Mouse (Mus musculus): Measurements from ENCODE around the gene Gm20388. TPM values are rescaled to one million over a fixed set of nuclear protein-coding genes. Genes with fewer than 3 reads are reported as not detected.
"Not testable (repeated sequence)": the region's sequence is repeated elsewhere in the genome, so short reads cannot be mapped to it uniquely, and the experiment has no call there.

Gene Gm20388
- polyA plus RNA-seq, 1 experiment from 2014 or later, result 12.4 TPM

DNA sequence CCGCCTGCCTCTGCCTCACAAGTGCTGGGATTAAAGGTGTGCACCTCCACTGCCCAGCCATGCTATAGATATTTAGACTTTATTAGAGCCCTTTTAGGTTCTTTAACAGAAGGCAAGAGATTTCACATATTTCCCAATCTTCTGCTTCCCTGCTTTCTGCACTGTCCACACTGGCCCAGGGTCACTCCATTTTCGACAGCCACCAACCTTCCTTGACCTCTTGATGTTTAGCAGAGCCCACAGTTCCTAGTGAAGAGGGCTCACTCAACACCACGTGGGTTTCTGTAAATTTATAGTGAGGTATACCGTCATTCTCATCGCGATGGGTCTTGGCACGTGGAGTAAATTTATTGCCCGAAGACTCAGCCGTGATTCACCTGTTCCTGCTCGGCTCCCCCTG lies 3719.4 kb downstream of the Gm20388 start:
- no peaks in the 10 kb centered on the region for H3K36me3 ChIP-seq (ENCODE audit: control insufficient read depth, insufficient read depth, low read length)
- peak overlapping the region; percentile 26 for H3K4me3 ChIP-seq (ENCODE audit: low read length)
- H3K4me1 ChIP-seq (ENCODE audit: control insufficient read depth, insufficient read depth, low read depth, low read length), result peaks cover 11% of the 10 kb centered on the region
- peak overlapping the region; percentile 53 for H3K4me2 ChIP-seq (ENCODE audit: low read length)
- WGBS, result 65% methylated on average over 9 of the region's 10 CpGs
- ATAC-seq, result 0 out of 2 replicates have a peak, but pooled peaks have one; percentile 29
- no peak overlapping the region for H3K27ac ChIP-seq (ENCODE audit: low read depth, low read length)
- no peaks in the 10 kb centered on the region for H3K9me3 ChIP-seq (ENCODE audit: control insufficient read depth, low read length)
- H3K9ac ChIP-seq (ENCODE audit: low read depth, low read length), result no peak overlapping the region
- H3K27me3 ChIP-seq (replicated peaks; ENCODE audit: control insufficient read depth, insufficient read depth, low read length), result peaks cover 3% of the 10 kb centered on the region

- peak overlapping the region; percentile 26 for H3K4me3 ChIP-seq (ENCODE audit: low read length)
- H3K36me3 ChIP-seq (ENCODE audit: control insufficient read depth, insufficient read depth, low read length), result no peaks in the 10 kb centered on the region
- H3K4me1 ChIP-seq (ENCODE audit: control insufficient read depth, insufficient read depth, low read depth, low read length), result peaks cover 11% of the 10 kb centered on the region
- 36% methylated on average over 12 of the region's 12 CpGs for WGBS
- H3K9me3 ChIP-seq (ENCODE audit: control insufficient read depth, low read length), result no peaks in the 10 kb centered on the region
- peaks cover 2% of the 10 kb centered on the region; the same call in 1 of the 2 replicates for H3K27me3 ChIP-seq (replicated peaks; ENCODE audit: control insufficient read depth, insufficient read depth, low read length)
- H3K4me2 ChIP-seq (ENCODE audit: low read length), result peak overlapping the region; percentile 53
- no peak overlapping the region; the same call in 1 of the 2 replicates for H3K9ac ChIP-seq (ENCODE audit: low read depth, low read length)
- no peak for ATAC-seq
- H3K27ac ChIP-seq (ENCODE audit: low read depth, low read length), result no peak overlapping the region
Observed at GRCm38 (mm10) chr8:123630841-123631251, 3720.2 kb downstream of the Gm20388 start.

DNA sequence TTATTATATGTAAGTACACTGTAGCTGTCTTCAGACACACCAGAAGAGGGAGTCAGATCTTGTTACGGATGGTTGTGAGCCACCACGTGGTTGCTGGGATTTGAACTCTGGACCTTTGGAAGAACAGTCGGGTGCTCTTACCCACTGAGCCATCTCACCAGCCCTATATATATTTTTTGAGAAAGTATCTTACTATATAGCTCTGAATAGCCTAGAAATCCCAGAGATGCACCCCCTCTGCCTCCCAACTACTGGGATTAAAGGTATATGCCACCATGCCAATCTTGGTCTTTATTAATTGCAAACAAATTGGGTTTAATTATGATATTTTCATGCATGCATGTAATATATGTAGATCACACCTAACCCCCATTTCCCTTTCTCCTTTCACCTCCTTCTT lies 3721.1 kb downstream of the Gm20388 start:
- 63% methylated on average over 3 of the region's 3 CpGs for WGBS
- H3K9me3 ChIP-seq (ENCODE audit: control insufficient read depth, low read length); H3K4me3 ChIP-seq (ENCODE audit: low read length); H3K9ac ChIP-seq (ENCODE audit: low read depth, low read length); H3K27me3 ChIP-seq (replicated peaks; ENCODE audit: control insufficient read depth, insufficient read depth, low read length); ATAC-seq; H3K27ac ChIP-seq (ENCODE audit: low read depth, low read length); H3K4me2 ChIP-seq (ENCODE audit: low read length); H3K36me3 ChIP-seq (ENCODE audit: control insufficient read depth, insufficient read depth, low read length): not testable (repeated sequence)
- peaks cover 11% of the 10 kb centered on the region for H3K4me1 ChIP-seq (ENCODE audit: control insufficient read depth, insufficient read depth, low read depth, low read length)

DNA sequence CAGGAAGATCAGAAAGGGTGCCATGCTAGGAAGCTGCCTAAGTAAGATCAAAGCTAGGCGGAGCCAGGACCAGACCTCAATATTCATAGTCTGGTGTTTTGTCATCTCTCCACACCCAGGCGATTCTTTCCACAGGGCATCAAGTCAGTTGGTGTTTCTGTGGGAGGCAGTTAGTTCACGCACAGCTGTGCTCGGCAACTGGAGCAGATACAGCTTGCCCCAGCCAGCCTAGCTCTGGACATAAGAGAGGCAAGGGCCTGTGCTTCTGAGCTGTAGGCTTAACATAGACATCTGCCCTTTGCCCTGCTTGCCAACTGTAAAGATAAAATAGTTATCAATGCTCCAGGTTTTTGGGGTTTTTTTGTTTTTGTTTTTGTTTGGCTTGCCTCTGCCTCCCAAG lies 3721.6 kb downstream of the Gm20388 start:
- 75% methylated on average over 4 of the region's 4 CpGs for WGBS
- Histone ChIP-seq H3K9ac (ENCODE audit: low read depth, low read length) (no peak overlapping the region), H3K36me3 (ENCODE audit: control insufficient read depth, insufficient read depth, low read length) (no peaks in the 10 kb centered on the region), H3K27ac (ENCODE audit: low read depth, low read length) (no peak overlapping the region), H3K4me3 (ENCODE audit: low read length) (no peak overlapping the region), H3K4me1 (ENCODE audit: control insufficient read depth, insufficient read depth, low read depth, low read length) (peaks cover 11% of the 10 kb centered on the region), H3K4me2 (ENCODE audit: low read length) (no peak overlapping the region), H3K27me3 (replicated peaks; ENCODE audit: control insufficient read depth, insufficient read depth, low read length) (peaks cover 2% of the 10 kb centered on the region; the same call in 1 of the 2 replicates), H3K9me3 (ENCODE audit: control insufficient read depth, low read length) (no peaks in the 10 kb centered on the region)
- ATAC-seq, result no peak

- no peaks in the 10 kb centered on the region for H3K36me3 ChIP-seq (ENCODE audit: control insufficient read depth, insufficient read depth, low read length)
- peaks cover 2% of the 10 kb centered on the region; the same call in 1 of the 2 replicates for H3K27me3 ChIP-seq (replicated peaks; ENCODE audit: control insufficient read depth, insufficient read depth, low read length)
- peaks cover 6% of the 10 kb centered on the region for H3K4me1 ChIP-seq (ENCODE audit: control insufficient read depth, insufficient read depth, low read depth, low read length)
- WGBS, result 63% methylated on average over 7 of the region's 7 CpGs
- no peaks in the 10 kb centered on the region for H3K9me3 ChIP-seq (ENCODE audit: control insufficient read depth, low read length)
- no peak for ATAC-seq
- H3K4me3 ChIP-seq (ENCODE audit: low read length), result no peak overlapping the region
- no peak overlapping the region for H3K4me2 ChIP-seq (ENCODE audit: low read length)
- no peak overlapping the region for H3K27ac ChIP-seq (ENCODE audit: low read depth, low read length)
- H3K9ac ChIP-seq (ENCODE audit: low read depth, low read length), result no peak overlapping the region
Observed at GRCm38 (mm10) chr8:123633801-123634200, 3723.2 kb downstream of the Gm20388 start.

- Histone ChIP-seq H3K4me3 (ENCODE audit: low read length) (no peak overlapping the region), H3K9ac (ENCODE audit: low read depth, low read length) (no peak overlapping the region), H3K27me3 (replicated peaks; ENCODE audit: control insufficient read depth, insufficient read depth, low read length) (peaks cover 2% of the 10 kb centered on the region; the same call in 1 of the 2 replicates), H3K36me3 (ENCODE audit: control insufficient read depth, insufficient read depth, low read length) (no peaks in the 10 kb centered on the region), H3K4me2 (ENCODE audit: low read length) (no peak overlapping the region), H3K4me1 (ENCODE audit: control insufficient read depth, insufficient read depth, low read depth, low read length) (no peaks in the 10 kb centered on the region; the same call in none of the 2 replicates), H3K27ac (ENCODE audit: low read depth, low read length) (no peak overlapping the region), H3K9me3 (ENCODE audit: control insufficient read depth, low read length) (no peaks in the 10 kb centered on the region)
- ATAC-seq, result no peak
- 51% methylated on average over 3 of the region's 3 CpGs for WGBS
Observed at GRCm38 (mm10) chr8:123634395-123635131, 3723.9 kb downstream of the Gm20388 start.

DNA sequence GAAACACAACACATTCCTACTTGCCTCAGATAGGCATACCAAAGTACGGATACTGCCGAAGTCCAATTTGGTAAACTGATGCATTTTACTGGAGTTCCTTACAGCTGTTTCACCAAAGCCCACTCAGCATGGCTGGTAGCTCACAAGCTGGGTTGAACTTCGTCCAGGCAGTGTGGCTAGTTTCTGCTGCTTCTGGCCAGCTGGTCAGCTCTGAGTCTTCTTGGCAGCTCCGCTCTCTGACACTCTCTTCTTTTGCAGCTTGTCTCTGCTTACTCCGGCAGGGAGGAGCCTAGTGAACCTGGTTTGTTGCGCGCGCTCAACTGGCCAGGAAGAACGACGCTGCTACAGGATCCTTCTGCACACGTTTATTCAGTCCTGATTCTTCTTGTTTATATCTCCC lies 3725.0 kb downstream of the Gm20388 start:
- Histone ChIP-seq H3K4me3 (ENCODE audit: low read length) (no peak overlapping the region), H3K9ac (ENCODE audit: low read depth, low read length) (no peak overlapping the region), H3K4me2 (ENCODE audit: low read length) (no peak overlapping the region), H3K4me1 (ENCODE audit: control insufficient read depth, insufficient read depth, low read depth, low read length) (no peaks in the 10 kb centered on the region; the same call in 1 of the 2 replicates), H3K27me3 (replicated peaks; ENCODE audit: control insufficient read depth, insufficient read depth, low read length) (peaks cover 2% of the 10 kb centered on the region; the same call in 1 of the 2 replicates), H3K36me3 (ENCODE audit: control insufficient read depth, insufficient read depth, low read length) (no peaks in the 10 kb centered on the region), H3K9me3 (ENCODE audit: control insufficient read depth, low read length) (no peaks in the 10 kb centered on the region), H3K27ac (ENCODE audit: low read depth, low read length) (no peak overlapping the region)
- 83% methylated on average over 11 of the region's 11 CpGs for WGBS
- no peak for ATAC-seq

GRCm38 (mm10) chr8:123643330-123644051 lies 3732.8 kb downstream of the Gm20388 start:
- Histone ChIP-seq H3K9ac (ENCODE audit: low read depth, low read length) (0 out of 2 replicates have a peak overlapping the region, but pooled peaks have one; percentile 22), H3K4me2 (ENCODE audit: low read length) (peak overlapping the region; percentile 57), H3K9me3 (ENCODE audit: control insufficient read depth, low read length) (no peaks in the 10 kb centered on the region), H3K4me1 (ENCODE audit: control insufficient read depth, insufficient read depth, low read depth, low read length) (no peaks in the 10 kb centered on the region; the same call in 1 of the 2 replicates), H3K27ac (ENCODE audit: low read depth, low read length) (no peak overlapping the region), H3K4me3 (ENCODE audit: low read length) (peak overlapping the region; percentile 28), H3K27me3 (replicated peaks; ENCODE audit: control insufficient read depth, insufficient read depth, low read length) (no peaks in the 10 kb centered on the region), H3K36me3 (ENCODE audit: control insufficient read depth, insufficient read depth, low read length) (no peaks in the 10 kb centered on the region)
- ATAC-seq, result 0 out of 2 replicates have a peak, but pooled peaks have one; percentile 17
- 13% methylated on average over 25 of the region's 25 CpGs for WGBS

- H3K4me1 ChIP-seq (ENCODE audit: control insufficient read depth, insufficient read depth, low read depth, low read length), result no peaks in the 10 kb centered on the region; the same call in 1 of the 2 replicates
- WGBS, result 82% methylated on average over 9 of the region's 9 CpGs
- no peak overlapping the region for H3K9ac ChIP-seq (ENCODE audit: low read depth, low read length)
- no peak overlapping the region for H3K27ac ChIP-seq (ENCODE audit: low read depth, low read length)
- H3K36me3 ChIP-seq (ENCODE audit: control insufficient read depth, insufficient read depth, low read length), result no peaks in the 10 kb centered on the region
- ATAC-seq, result no peak
- no peaks in the 10 kb centered on the region for H3K27me3 ChIP-seq (replicated peaks; ENCODE audit: control insufficient read depth, insufficient read depth, low read length)
- no peaks in the 10 kb centered on the region for H3K9me3 ChIP-seq (ENCODE audit: control insufficient read depth, low read length)
- H3K4me2 ChIP-seq (ENCODE audit: low read length), result no peak overlapping the region
- no peak overlapping the region for H3K4me3 ChIP-seq (ENCODE audit: low read length)
Observed at GRCm38 (mm10) chr8:123645229-123645628, 3734.6 kb downstream of the Gm20388 start.
